Mouse (Mus musculus): Measurements from ENCODE around the gene Foxk1.

Gene Foxk1

DNA sequence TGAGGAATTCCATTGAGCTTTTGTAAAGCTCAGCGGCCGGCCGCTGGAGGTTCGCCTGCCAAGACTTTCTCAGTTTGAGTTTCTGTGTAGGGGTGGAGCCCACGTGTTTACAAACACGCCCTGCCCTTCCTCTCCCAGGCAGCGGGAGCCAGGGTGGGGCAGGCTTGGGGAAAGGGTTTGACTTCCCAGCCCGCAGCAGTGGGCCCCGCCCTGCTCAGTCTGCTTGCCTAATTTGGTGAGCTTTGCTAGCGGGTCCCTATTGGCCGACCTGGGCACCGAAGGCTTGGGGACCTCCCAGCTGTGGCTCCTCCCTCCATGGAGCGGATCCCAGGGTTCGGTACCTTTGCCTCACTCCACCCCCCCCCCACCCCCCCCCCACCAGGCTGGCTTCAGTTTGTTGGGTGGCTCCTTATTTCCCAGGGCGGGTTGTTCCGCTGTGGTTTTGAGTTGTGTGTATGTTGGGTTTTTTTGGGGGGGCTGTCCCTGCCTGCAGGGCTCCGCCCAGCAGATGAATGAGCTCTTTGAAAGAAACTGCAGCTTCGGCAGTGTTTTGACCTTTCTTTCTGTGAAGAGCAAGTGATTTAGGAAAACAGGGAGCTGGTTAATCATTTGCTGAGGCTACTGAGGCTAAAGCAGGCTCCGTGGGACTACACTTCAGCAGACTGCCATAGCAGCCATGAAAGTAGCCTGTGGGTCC is 39.3 kb downstream of the Foxk1 start:
- in situ Hi-C loops (cut with MboI; ENCODE audit: unreplicated experiment in 2 of 2), result loop anchor here (5.0 to 10.0 kb wide), 4 partner anchors 33 to 1346 kb away; no protein-coding TSS in a partner anchor

DNA sequence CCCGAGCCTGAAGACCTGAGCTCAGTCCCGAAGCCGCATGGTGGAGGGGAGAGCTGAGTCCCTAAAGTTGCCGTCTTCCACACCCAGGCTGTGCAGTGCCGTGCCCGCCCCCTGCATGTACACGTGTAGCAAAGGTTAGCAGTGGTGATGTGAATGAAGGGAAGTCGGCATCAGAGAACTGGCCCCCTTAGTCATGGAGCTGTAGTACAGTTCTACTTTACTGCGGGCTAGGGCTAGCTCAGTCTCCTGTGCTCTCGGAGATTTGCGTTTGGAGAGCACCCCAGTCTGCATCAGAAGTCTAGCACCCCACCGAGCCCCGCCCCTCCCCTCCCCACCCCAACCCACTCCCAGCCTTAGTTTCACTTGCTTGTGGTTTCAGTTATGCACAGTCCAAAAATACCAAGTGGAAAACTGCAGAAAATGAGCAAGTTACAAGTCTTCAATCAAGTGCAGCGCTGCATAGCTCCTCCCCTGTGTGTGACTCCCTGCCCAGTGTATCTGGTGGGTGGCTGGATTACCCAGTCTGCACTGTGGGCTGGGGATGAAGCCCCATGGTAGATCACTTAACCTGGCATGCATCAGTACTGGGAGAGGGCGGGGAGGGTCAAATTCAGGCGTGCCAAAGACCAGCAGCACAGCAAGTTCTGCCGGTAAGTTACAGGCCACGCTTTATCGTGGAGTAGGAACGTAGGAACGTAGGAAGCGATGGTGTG is 40.2 kb downstream of the Foxk1 start:
- in situ Hi-C loops (cut with MboI; ENCODE audit: unreplicated experiment in 2 of 2), result loop anchor here (5.0 to 10.0 kb wide), 4 partner anchors 34 to 1347 kb away; no protein-coding TSS in a partner anchor

DNA sequence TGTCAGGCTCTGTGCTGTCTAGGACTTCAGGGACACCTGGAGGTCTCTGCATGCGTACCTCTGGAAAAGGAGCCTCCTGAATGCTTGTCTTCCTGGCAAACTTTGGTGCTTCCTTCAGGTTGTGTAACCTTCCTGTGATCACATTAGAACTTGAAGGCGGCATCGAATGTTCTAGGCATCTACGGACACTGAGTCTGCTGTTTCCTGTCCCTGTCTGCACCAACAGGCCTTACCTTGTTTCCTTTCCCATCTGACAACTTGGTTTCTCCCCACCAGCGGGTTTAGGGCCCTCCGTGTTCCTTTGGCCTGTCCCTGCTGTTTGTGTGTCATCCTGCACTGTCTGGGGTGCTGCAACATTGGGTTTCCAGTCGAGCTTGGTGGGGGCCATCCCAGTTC is 40.7 kb downstream of the Foxk1 start:
- in situ Hi-C loops (cut with MboI; ENCODE audit: unreplicated experiment in 2 of 2), result loop anchor here (5.0 to 10.0 kb wide), 4 partner anchors 35 to 1347 kb away; no protein-coding TSS in a partner anchor

DNA sequence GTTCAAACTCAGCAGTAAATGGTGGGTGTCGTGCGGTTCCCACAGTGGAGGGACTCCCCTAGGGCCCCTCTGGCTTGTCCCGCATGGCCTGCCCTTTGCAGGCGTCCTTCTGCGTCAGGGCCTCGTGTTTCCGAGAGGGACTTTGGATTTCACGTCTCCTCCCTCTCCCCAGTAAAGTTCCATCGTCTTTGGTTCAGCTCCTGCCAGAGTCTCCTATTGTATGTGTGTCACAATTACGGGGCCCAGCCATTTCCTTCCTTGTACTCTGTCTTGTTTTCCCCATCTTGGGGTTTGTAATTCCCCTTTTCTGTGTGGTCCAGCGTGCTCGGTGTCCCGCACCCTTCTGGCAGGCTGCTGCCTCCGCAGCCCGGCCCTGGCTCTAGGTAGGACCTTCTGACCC is 42.2 kb downstream of the Foxk1 start:
- in situ Hi-C loops (cut with MboI; ENCODE audit: unreplicated experiment in 2 of 2), result loop anchor here (5.0 to 10.0 kb wide), 4 partner anchors 36 to 1349 kb away; no protein-coding TSS in a partner anchor

DNA sequence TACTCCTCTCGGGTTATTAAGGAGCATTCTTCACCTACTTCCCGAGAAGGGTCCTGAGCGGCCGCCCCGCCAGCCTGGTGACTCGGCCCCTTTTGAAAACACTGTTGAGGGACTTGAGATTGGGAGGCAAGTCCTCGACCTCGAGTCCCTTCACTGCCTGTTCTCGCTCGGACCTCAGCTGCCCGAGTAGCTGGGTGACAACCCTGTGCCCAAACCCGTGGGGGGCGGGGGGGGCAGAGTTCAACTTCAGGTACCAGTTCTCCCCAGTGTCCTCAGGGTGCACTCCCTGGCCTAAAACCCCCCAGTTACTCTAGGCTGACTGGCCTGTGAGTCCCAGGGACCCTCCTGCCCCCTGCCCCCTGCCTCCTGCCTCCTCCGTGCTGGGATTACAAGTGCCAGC is 42.7 kb downstream of the Foxk1 start:
- in situ Hi-C loops (cut with MboI; ENCODE audit: unreplicated experiment in 2 of 2), result loop anchor here (5.0 to 10.0 kb wide), 4 partner anchors 37 to 1349 kb away; no protein-coding TSS in a partner anchor

DNA sequence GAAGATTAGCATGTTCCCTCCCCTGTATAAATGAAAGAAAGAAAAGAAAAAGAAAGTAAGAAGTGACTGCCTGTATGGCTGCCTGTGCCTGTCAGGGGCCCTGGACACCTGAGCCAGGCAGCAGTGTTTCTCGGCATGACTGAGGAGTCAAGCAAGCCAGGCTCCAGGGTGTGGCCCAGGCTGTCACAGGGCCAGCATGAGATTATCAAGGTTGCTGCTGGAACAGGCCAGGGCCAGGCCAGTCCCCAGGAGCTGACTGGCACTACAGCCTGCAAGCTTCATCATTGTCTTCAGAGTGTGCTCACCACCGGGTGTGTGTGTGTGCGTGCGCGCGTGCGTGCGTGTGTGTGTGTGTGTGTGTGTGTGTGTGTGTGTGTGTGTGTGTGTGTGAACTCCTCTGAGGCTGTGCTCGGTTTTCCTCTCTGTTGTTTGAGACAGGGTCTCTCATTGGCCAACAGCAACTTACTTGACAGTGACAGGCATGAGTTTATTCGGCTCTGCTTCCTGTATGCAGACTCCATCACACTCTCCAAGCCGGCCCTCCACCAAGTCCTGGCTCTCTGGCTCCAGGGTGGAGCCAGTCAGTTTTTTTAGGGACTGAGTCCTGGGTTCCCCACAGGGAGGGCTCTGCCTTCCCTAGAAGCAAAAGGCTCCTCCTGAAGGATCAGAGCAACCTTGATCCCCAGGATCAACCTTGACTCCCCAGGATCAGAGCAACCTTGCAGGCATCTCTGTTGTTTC is 43.7 kb downstream of the Foxk1 start:
- in situ Hi-C loops (cut with MboI; ENCODE audit: unreplicated experiment in 2 of 2), result loop anchor here (5.0 to 10.0 kb wide), 7 partner anchors 38 to 1598 kb away; no protein-coding TSS in a partner anchor

DNA sequence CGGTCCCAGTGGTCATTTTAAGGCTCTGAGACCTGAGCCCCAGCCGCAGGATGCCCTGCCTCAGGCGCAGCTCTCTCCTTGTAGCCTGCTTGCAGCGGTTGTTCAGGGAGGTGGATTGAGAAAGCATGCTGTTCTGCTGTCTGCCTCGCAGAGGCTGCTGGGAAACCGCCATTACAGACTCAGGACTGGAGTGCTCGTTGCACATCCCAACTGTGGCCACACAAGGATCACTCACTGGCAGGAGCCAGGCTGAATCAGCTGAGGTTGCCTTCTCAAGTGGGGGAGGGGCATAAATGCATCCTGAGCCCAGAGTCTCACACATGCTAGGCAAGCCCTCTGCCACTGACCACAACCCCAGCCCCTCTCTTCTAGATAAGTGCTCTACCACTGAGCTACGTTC is 44.4 kb downstream of the Foxk1 start:
- in situ Hi-C loops (cut with MboI; ENCODE audit: unreplicated experiment in 2 of 2), result loop anchor here (5.0 to 10.0 kb wide), 6 partner anchors 78 to 1598 kb away; no protein-coding TSS in a partner anchor

DNA sequence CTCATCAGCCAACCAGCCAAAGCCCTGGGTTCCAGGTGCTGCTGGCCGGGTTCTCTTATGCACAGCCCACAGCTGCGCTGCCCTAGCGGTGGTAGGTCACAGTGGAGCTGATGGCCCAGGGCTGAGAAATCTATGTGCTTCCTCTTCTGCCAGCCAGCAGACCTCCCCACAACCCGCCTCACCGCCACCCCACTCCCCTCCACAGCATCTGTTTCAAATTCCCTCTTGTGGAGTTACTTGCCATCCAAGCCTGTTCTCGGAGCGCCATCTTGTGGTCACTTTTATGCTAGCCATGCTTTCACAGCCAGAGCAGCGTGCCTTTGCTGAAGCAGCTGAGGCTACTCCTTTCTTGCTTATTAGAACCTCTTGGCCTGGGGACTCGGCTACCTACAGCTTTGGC is 46.8 kb downstream of the Foxk1 start:
- in situ Hi-C loops (cut with MboI; ENCODE audit: unreplicated experiment in 2 of 2), result loop anchor here (5.0 to 10.0 kb wide), 6 partner anchors 81 to 1601 kb away; no protein-coding TSS in a partner anchor

DNA sequence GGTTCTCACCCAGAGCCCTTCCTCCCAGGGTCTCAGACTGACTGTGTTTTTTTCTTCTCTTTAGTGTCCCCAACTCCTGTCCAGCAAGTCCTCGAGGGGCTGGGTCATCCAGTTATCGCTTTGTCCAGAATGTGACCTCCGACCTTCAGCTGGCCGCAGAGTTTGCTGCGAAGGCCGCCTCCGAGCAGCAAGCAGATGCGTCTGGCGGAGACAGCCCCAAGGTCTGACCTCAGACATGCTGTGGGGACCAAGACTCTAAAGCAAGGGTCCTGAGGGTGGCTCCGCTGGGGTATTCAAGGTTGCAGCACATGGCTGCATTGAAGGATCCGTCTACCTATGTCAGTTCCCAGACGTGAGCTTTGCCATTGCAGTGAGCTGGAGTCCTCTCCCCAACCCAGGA is 47.3 kb downstream of the Foxk1 start:
- in situ Hi-C loops (cut with MboI; ENCODE audit: unreplicated experiment in 2 of 2), result loop anchor here (5.0 to 10.0 kb wide), 6 partner anchors 81 to 1601 kb away; no protein-coding TSS in a partner anchor

DNA sequence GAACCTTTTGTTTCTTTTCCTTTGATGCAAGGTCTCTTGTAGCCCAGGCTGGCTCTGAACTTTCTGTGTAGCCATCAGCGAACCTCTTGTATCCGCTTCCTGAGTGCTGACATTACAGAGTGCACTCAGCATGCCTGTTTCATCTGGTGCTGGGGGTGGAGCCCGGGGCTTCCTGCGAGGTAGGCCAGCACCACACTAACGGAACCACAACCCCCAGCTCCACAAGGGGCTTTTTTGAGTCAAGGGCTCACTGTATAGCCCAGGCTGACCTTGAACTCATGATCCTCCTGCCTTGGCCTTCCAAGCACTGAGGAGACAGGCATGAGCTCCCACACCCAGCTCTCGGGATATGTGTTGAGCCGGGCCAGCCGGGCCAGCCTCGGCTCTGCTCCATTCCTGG is 49.5 kb downstream of the Foxk1 start:
- in situ Hi-C loops (cut with MboI; ENCODE audit: unreplicated experiment in 2 of 2), result no loop called here

DNA sequence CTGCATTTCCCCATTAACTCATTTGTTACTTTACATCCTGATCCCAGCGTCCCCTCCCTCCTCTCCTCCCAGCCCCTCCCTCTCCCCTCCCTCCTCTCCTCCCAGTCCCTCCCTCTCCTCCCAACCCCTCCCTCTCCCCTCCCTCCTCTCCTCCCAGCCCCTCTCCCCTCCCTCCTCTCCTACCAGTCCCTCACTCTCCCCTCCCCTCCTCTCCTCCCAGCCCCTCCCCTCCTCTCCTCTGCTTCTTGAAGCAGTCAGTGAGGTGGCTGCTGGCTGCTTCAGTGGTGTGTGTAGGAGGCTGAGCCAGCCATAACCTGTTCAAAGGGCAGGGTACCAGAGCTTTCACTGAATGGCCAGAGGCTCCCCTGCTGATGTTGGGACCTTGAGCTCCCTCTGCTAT is 50.5 kb downstream of the Foxk1 start:
- in situ Hi-C loops (cut with MboI; ENCODE audit: unreplicated experiment in 2 of 2), result no loop called here

DNA sequence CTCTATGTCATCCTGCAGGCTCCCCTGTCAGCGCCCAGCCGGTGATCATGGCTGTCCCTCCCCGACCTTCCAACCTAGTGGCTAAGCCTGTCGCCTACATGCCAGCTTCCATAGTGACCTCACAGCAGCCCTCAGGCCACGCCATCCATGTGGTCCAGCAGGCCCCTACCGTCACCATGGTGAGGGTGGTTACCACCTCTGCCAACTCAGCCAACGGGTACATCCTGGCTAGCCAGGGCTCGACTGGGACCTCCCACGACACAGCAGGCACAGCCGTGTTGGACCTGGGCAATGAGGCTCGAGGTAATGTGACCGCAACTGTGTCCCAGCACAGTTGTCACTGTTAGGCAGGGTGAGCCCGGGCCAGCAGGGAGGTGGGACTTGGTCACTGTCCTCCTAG is 52.4 kb downstream of the Foxk1 start:
- in situ Hi-C loops (cut with MboI; ENCODE audit: unreplicated experiment in 2 of 2), result no loop called here

DNA sequence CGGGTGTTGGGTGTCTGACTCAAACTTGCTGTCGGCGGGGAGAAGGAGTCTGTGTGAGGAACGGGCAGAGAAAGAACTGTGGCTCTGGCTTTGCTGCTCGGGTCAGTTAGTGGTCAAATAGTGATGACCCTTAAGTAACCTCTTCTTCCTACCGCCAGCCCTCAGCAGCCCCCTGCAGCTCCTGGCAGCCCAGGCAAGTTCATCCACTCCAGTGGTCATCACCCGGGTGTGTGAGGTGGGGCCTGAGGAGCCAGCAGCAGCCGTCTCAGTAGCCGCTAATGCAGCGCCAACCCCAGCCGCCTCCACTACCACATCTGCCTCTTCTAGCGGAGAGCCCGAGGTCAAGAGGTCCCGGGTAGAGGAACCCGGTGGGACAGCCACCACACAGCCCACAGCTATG is 55.0 kb downstream of the Foxk1 start:
- in situ Hi-C loops (cut with MboI; ENCODE audit: unreplicated experiment in 2 of 2), result no loop called here

DNA sequence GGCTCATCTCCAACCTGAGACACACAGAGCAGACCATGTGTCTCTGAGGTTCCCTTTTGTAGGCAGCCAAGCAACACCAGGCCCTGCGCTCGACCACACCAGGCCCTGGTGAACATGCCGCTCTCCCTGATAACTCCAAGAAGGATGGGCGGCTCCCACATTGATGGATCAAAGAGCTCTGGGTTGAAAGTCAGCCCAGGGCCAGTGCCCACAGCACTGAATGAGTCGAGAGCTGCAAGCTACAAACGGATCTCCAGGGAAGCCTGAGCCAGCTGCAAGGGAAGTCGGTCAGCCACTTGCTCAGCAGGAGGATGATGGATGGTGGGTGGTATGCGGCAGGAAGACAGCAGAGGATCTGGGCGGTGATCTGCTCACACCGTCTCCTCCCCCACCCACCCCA is 56.0 kb downstream of the Foxk1 start:
- in situ Hi-C loops (cut with MboI; ENCODE audit: unreplicated experiment in 2 of 2), result no loop called here

DNA sequence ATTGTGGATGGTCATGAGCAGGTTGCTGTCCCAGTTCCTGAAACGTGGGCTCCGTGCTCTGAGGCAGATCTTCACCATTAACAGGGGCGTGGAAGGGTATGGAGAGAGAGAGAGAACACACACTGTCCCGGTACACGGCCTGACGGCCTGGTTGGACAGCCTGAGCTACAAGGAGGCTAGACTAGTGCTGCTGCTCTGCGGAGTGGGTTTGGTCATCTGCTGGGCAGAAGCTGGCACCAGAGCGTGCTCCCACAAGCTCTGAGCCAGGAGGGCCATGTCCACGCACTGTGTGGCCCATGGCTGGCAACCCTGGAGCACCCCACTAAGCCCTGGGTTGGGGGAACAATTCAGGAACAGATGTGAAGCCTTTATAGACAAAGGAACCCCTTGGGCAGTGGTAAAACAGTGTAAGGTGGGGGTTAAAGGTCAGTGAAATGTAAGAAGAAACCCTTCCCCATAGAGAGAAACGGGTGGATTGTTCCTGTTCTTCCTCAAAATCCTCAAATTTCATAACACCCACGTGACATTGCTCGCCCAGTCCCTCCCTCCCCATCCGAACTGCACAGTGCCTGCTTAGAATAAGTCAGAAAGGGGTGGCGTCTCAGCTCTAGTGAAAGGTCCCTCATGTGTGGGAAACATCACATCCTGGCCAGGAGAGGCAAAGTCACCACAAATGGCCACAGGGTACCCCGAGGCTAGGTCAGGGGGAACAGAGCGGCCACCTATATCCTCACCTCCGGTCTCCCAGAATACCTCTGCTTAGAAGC is 57.7 kb downstream of the Foxk1 start:
- in situ Hi-C loops (cut with MboI; ENCODE audit: unreplicated experiment in 2 of 2), result no loop called here

DNA sequence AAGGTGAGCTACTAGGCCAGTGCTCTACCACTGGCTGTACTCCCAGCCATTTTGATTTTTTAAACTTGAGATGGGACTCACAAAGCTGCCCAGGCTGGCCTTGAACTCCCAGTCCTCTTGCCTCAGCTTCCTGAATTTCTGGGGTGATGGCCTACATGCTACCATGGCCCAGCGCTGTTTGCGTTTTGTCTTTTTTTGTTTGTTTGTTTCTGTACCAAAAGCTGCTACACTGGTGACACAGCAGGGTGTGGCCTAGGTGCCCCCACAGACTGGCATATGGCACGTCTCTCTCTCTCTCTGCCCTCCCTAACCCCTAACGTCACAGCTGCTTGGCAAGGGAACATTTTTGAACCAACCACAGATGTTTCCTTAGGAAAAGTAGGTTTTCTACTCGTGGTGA is 58.5 kb downstream of the Foxk1 start:
- in situ Hi-C loops (cut with MboI; ENCODE audit: unreplicated experiment in 2 of 2), result no loop called here

DNA sequence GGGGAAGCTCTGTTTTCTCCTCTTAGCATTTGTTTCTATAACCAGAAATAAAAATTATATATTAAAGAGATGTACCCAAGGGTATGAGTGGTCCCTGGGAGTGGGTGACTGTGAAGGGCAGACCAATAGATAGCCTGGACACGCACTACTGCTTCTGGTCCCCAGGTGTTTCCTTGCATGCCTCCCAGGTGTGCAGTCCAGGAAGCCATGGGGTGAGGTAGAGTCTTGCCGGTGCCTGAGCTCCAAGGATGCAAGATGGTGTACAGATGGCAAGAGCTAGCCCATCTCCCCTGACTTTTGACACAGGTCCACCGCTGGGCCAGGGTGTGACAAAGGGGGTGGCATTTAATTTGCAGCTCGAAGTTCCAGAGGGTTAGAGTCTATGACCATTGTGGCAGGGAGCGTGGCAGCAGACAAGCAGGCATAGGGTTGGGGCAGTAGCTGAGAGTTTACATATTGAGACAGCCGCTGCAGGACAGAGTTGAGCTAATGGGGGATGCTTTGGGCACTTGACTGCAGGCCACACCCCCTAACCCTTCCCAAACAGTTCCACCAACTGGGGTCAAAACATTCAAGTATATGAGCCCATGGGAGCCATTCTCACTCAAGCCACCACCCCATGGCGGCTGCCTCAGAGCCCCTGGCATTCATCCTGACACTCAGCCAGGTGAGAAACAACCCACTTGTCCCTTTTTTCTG is 60.8 kb downstream of the Foxk1 start:
- in situ Hi-C loops (cut with MboI; ENCODE audit: unreplicated experiment in 2 of 2), result no loop called here

DNA sequence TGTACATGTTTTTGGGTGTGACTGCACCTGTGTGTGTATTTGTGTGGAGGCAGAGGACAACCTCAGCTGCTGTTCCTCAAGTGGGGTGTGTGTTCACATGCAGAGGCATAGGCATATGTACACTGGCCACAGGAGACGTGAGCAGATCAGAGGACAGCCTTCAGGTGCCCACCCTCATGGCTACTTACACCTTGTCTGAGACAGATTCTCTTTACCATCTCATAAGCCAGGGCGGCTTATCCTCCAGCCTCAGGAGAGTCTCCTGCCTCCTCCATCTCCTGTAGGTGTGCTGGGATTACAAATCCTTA is 61.3 kb downstream of the Foxk1 start:
- in situ Hi-C loops (cut with MboI; ENCODE audit: unreplicated experiment in 2 of 2), result no loop called here

DNA sequence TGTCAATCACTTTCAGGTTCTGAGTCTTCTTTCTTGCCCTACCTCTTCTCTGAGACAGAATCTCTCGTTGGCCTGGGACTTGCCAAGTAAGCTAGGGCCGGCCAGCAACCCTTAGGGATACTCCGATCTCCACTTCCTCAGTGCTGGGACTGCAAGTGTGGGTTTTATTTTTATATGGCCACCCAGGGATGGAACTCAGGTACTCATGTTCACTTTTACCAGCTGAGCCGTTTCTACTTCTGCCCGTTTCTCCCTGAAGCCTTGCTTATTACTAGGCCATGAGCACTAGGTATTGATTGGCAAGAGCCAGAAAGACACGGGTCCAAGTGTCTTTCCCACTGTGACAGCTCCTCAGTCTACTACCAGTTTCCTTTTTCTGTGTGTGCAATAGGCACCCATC is 61.7 kb downstream of the Foxk1 start:
- in situ Hi-C loops (cut with MboI; ENCODE audit: unreplicated experiment in 2 of 2), result no loop called here
